Mouse (Mus musculus) E14TG2a.4 (cell line): ENCODE measurements at regions not wholly inside any gene's neighbourhood (a gene's known extent, or its start where the extent isn't known, plus 50 kb on each side); places are given as distances from the start of the nearest gene placed in this dataset.

Experiments used
- CTCF ChIP-seq: conservative IDR thresholded peaks from 2 replicates; pipeline ENCODE4 v1.5.1; 2014; ENCODE audit warnings: low read length
- NANOG ChIP-seq: IDR thresholded peaks from 2 replicates; pipeline ENCODE4 v1.6.1; 2014; ENCODE audit warnings: borderline replicate concordance, low read length, mixed read lengths
- POU5F1 ChIP-seq: IDR thresholded peaks from 2 replicates; pipeline ENCODE4 v1.6.1; 2014; ENCODE audit warnings: low read length, borderline replicate concordance

DNA sequence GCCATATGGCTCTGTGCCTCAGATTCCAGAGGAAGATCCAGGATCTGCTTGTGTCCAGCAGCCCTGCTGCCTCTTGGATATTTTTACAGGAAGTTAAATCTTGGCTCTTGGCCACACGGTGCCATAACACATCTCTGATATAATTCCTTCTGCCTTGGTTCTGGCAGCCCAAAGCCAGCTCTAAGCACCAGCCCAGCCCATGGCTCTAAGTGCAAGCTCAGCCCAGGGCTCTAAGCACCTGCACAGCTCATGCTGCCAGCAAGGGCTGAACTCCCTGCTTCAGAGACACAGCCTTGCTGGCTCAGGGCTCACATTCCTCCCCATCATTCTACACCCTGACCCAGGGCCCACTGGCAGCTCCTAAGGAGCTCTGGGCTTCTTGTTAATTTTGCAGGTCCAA is 415.3 kb downstream of the Plekhb2 start:
- TF ChIP-seq CTCF (no peak), POU5F1 (no peak), NANOG (no peak)
